Mouse (Mus musculus): ENCODE measurements at regions not wholly inside any gene's neighbourhood (a gene's known extent, or its start where the extent isn't known, plus 50 kb on each side); places are given as distances from the start of the nearest gene placed in this dataset.

GRCm38 (mm10) chr1:73515781-73516180 lies 500.1 kb upstream of the Tnp1 start:
- no peak for TF ChIP-seq CTCF (IDR thresholded peaks at IDR 0.05)
- TF ChIP-seq EP300 (IDR thresholded peaks at IDR 0.05) = no peak
